Mouse (Mus musculus): ENCODE data around the gene Cryl1. TPM values are rescaled to one million over a fixed set of nuclear protein-coding genes. Genes with fewer than 3 reads are reported as not detected.

Cryl1 gene
- polyA plus RNA-seq, 2 experiments = 40.0 to 51.3 TPM

GRCm38 (mm10) chr14:57280835-57281234 is 117.5 kb downstream of the Cryl1 start:
- Histone ChIP-seq H3K4me3 (replicated peaks; ENCODE audit: low read length) (no peak overlapping the region), H3K4me1 (ENCODE audit: control insufficient read depth, insufficient read depth, low read length) (no peaks in the 10 kb centered on the region), H3K27ac (replicated peaks; ENCODE audit: low read depth, low read length) (no peak overlapping the region), H3K9ac (ENCODE audit: low read depth, low read length, severe bottlenecking) (no peak overlapping the region), H3K27me3 (ENCODE audit: control insufficient read depth, insufficient read depth, low read length) (no peaks in the 10 kb centered on the region), H3K4me2 (replicated peaks; ENCODE audit: low read depth, low read length, severe bottlenecking) (no peak overlapping the region), H3K9me3 (ENCODE audit: control insufficient read depth, low read length) (no peaks in the 10 kb centered on the region), H3K36me3 (ENCODE audit: control insufficient read depth, insufficient read depth, low read length) (no peaks in the 10 kb centered on the region)
- no peak for TF ChIP-seq POLR2A (IDR thresholded peaks at IDR 0.05; ENCODE audit: borderline replicate concordance, extremely low read depth, insufficient read depth, insufficient read length)
- no peak for DNase-seq (ENCODE audit: low spot score)
- no peak for ATAC-seq (ENCODE audit: low FRiP score, low read depth)
- 97% methylated on average over 3 of the region's 3 CpGs for WGBS

GRCm38 (mm10) chr14:57276481-57277012 is 121.8 kb downstream of the Cryl1 start:
- Histone ChIP-seq H3K27me3 (ENCODE audit: control insufficient read depth, insufficient read depth, low read length) (no peaks in the 10 kb centered on the region), H3K27ac (replicated peaks; ENCODE audit: low read depth, low read length) (no peak overlapping the region), H3K4me2 (replicated peaks; ENCODE audit: low read depth, low read length, severe bottlenecking) (no peak overlapping the region), H3K36me3 (ENCODE audit: control insufficient read depth, insufficient read depth, low read length) (no peaks in the 10 kb centered on the region), H3K4me1 (ENCODE audit: control insufficient read depth, insufficient read depth, low read length) (no peaks in the 10 kb centered on the region), H3K9me3 (ENCODE audit: control insufficient read depth, low read length) (no peaks in the 10 kb centered on the region), H3K9ac (ENCODE audit: low read depth, low read length, severe bottlenecking) (no peak overlapping the region), H3K4me3 (replicated peaks; ENCODE audit: low read length) (no peak overlapping the region)
- DNase-seq (ENCODE audit: low spot score) = no peak
- no peak for ATAC-seq (ENCODE audit: low FRiP score, low read depth)
- 78% methylated on average over 7 of the region's 7 CpGs for WGBS
- TF ChIP-seq POLR2A (IDR thresholded peaks at IDR 0.05; ENCODE audit: borderline replicate concordance, extremely low read depth, insufficient read depth, insufficient read length) = no peak

- Histone ChIP-seq H3K4me1 (ENCODE audit: control insufficient read depth, insufficient read depth, low read length) (no peaks in the 10 kb centered on the region), H3K9me3 (ENCODE audit: control insufficient read depth, low read length) (no peaks in the 10 kb centered on the region), H3K27ac (replicated peaks; ENCODE audit: low read depth, low read length) (no peak overlapping the region), H3K4me3 (replicated peaks; ENCODE audit: low read length) (no peak overlapping the region), H3K4me2 (replicated peaks; ENCODE audit: low read depth, low read length, severe bottlenecking) (no peak overlapping the region), H3K36me3 (ENCODE audit: control insufficient read depth, insufficient read depth, low read length) (no peaks in the 10 kb centered on the region), H3K27me3 (ENCODE audit: control insufficient read depth, insufficient read depth, low read length) (no peaks in the 10 kb centered on the region), H3K9ac (ENCODE audit: low read depth, low read length, severe bottlenecking) (no peak overlapping the region)
- ATAC-seq (ENCODE audit: low FRiP score, low read depth) (no peak), DNase-seq (ENCODE audit: low spot score) (no peak)
- no peak for TF ChIP-seq POLR2A (IDR thresholded peaks at IDR 0.05; ENCODE audit: borderline replicate concordance, extremely low read depth, insufficient read depth, insufficient read length)
- 92% methylated on average over 1 of the region's 1 CpGs for WGBS
Measured at GRCm38 (mm10) chr14:57272341-57272740, 126.0 kb downstream of the Cryl1 start.

GRCm38 (mm10) chr14:57271861-57272260 is 126.5 kb downstream of the Cryl1 start:
- no peaks in the 10 kb centered on the region for H3K9me3 ChIP-seq (ENCODE audit: control insufficient read depth, low read length)
- TF ChIP-seq POLR2A (IDR thresholded peaks at IDR 0.05; ENCODE audit: borderline replicate concordance, extremely low read depth, insufficient read depth, insufficient read length) = no peak
- 79% methylated on average over 1 of the region's 1 CpGs for WGBS

GRCm38 (mm10) chr14:57268900-57269299 is 129.4 kb downstream of the Cryl1 start:
- Histone ChIP-seq H3K27me3 (ENCODE audit: control insufficient read depth, insufficient read depth, low read length) (no peaks in the 10 kb centered on the region), H3K4me1 (ENCODE audit: control insufficient read depth, insufficient read depth, low read length) (no peaks in the 10 kb centered on the region), H3K4me2 (replicated peaks; ENCODE audit: low read depth, low read length, severe bottlenecking) (no peak overlapping the region), H3K27ac (replicated peaks; ENCODE audit: low read depth, low read length) (no peak overlapping the region), H3K36me3 (ENCODE audit: control insufficient read depth, insufficient read depth, low read length) (no peaks in the 10 kb centered on the region), H3K4me3 (replicated peaks; ENCODE audit: low read length) (no peak overlapping the region), H3K9ac (ENCODE audit: low read depth, low read length, severe bottlenecking) (no peak overlapping the region), H3K9me3 (ENCODE audit: control insufficient read depth, low read length) (no peaks in the 10 kb centered on the region)
- WGBS = 92% methylated on average over 3 of the region's 3 CpGs
- DNase-seq (ENCODE audit: low spot score) (no peak), ATAC-seq (ENCODE audit: low FRiP score, low read depth) (no peak)
- TF ChIP-seq POLR2A (IDR thresholded peaks at IDR 0.05; ENCODE audit: borderline replicate concordance, extremely low read depth, insufficient read depth, insufficient read length) = no peak

More at GRCm38 (mm10) chr14:57271861-57272260, 126.5 kb downstream of the Cryl1 start:
- H3K36me3 ChIP-seq (ENCODE audit: control insufficient read depth, insufficient read depth, low read length) = no peaks in the 10 kb centered on the region
- ATAC-seq (ENCODE audit: low FRiP score, low read depth) (no peak), DNase-seq (ENCODE audit: low spot score) (no peak)
- H3K27ac ChIP-seq (replicated peaks; ENCODE audit: low read depth, low read length) = no peak overlapping the region
- H3K4me2 ChIP-seq (replicated peaks; ENCODE audit: low read depth, low read length, severe bottlenecking) = no peak overlapping the region
- no peaks in the 10 kb centered on the region for H3K27me3 ChIP-seq (ENCODE audit: control insufficient read depth, insufficient read depth, low read length)
- H3K4me3 ChIP-seq (replicated peaks; ENCODE audit: low read length) = no peak overlapping the region
- no peak overlapping the region for H3K9ac ChIP-seq (ENCODE audit: low read depth, low read length, severe bottlenecking)
- no peaks in the 10 kb centered on the region for H3K4me1 ChIP-seq (ENCODE audit: control insufficient read depth, insufficient read depth, low read length)

- Histone ChIP-seq H3K9me3 (ENCODE audit: control insufficient read depth, low read length) (no peaks in the 10 kb centered on the region), H3K27ac (replicated peaks; ENCODE audit: low read depth, low read length) (no peak overlapping the region), H3K4me3 (replicated peaks; ENCODE audit: low read length) (no peak overlapping the region), H3K9ac (ENCODE audit: low read depth, low read length, severe bottlenecking) (no peak overlapping the region), H3K4me1 (ENCODE audit: control insufficient read depth, insufficient read depth, low read length) (no peaks in the 10 kb centered on the region), H3K4me2 (replicated peaks; ENCODE audit: low read depth, low read length, severe bottlenecking) (no peak overlapping the region), H3K27me3 (ENCODE audit: control insufficient read depth, insufficient read depth, low read length) (no peaks in the 10 kb centered on the region), H3K36me3 (ENCODE audit: control insufficient read depth, insufficient read depth, low read length) (no peaks in the 10 kb centered on the region)
- no peak for TF ChIP-seq POLR2A (IDR thresholded peaks at IDR 0.05; ENCODE audit: borderline replicate concordance, extremely low read depth, insufficient read depth, insufficient read length)
- ATAC-seq (ENCODE audit: low FRiP score, low read depth) (no peak), DNase-seq (ENCODE audit: low spot score) (no peak)
- WGBS = 83% methylated on average over 3 of the region's 3 CpGs
Measured at GRCm38 (mm10) chr14:57268344-57268743, 130.0 kb downstream of the Cryl1 start.
